Mouse (Mus musculus) lung, postnatal 25 days (tissue): ENCODE measurements at regions not wholly inside any gene's neighbourhood (a gene's known extent, or its start where the extent isn't known, plus 50 kb on each side); places are given as distances from the start of the nearest gene placed in this dataset.
"Not testable (repeated sequence)": the region's sequence is repeated elsewhere in the genome, so short reads cannot be mapped to it uniquely, and the experiment has no call there.

Experiments used
- DNase-seq: peaks from one replicate; pipeline ENCODE4 v3.0.0; 2022; ENCODE audit warnings: low spot score

GRCm38 (mm10) chr3:37835135-37835534 is 110.8 kb upstream of the Gm5148 start:
- no peak for DNase-seq

GRCm38 (mm10) chr3:37834626-37835025 is 110.3 kb upstream of the Gm5148 start:
- DNase-seq: no peak

GRCm38 (mm10) chr3:37833387-37833786 is 109.1 kb upstream of the Gm5148 start:
- DNase-seq: no peak

- DNase-seq: no peak
These were observed 103.3 kb upstream of the Gm5148 start for GRCm38 (mm10) chr3:37827546-37827945.

- no peak for DNase-seq
These were observed 101.3 kb upstream of the Gm5148 start for GRCm38 (mm10) chr3:37825602-37826001.

- DNase-seq: no peak
These were observed 100.4 kb upstream of the Gm5148 start for GRCm38 (mm10) chr3:37824681-37825080.

GRCm38 (mm10) chr3:37819503-37819902 is 95.2 kb upstream of the Gm5148 start:
- DNase-seq: no peak

- no peak for DNase-seq
These were observed 93.1 kb upstream of the Gm5148 start for GRCm38 (mm10) chr3:37817434-37817805.

GRCm38 (mm10) chr3:37816781-37817433 is 92.6 kb upstream of the Gm5148 start:
- no peak for DNase-seq

GRCm38 (mm10) chr3:37815771-37816170 is 91.5 kb upstream of the Gm5148 start:
- DNase-seq: no peak

GRCm38 (mm10) chr3:37812936-37813335 is 88.6 kb upstream of the Gm5148 start:
- no peak for DNase-seq

GRCm38 (mm10) chr3:37811429-37811828 is 87.1 kb upstream of the Gm5148 start:
- no peak for DNase-seq

- DNase-seq: no peak
These were observed 86.5 kb upstream of the Gm5148 start for GRCm38 (mm10) chr3:37810763-37811162.

- DNase-seq: no peak
These were observed 81.5 kb upstream of the Gm5148 start for GRCm38 (mm10) chr3:37805805-37806148.

GRCm38 (mm10) chr3:37804941-37805804 is 80.9 kb upstream of the Gm5148 start:
- DNase-seq: no peak

- DNase-seq: no peak
These were observed 80.0 kb upstream of the Gm5148 start for GRCm38 (mm10) chr3:37804261-37804660.

- not testable (repeated sequence) for DNase-seq
These were observed 79.5 kb upstream of the Gm5148 start for GRCm38 (mm10) chr3:37803781-37804180.

GRCm38 (mm10) chr3:37801551-37801950 is 77.3 kb upstream of the Gm5148 start:
- DNase-seq: no peak

GRCm38 (mm10) chr3:37799809-37800208 is 75.5 kb upstream of the Gm5148 start:
- no peak for DNase-seq

GRCm38 (mm10) chr3:37789711-37790110 is 65.4 kb upstream of the Gm5148 start:
- no peak for DNase-seq

- no peak for DNase-seq
These were observed 64.9 kb upstream of the Gm5148 start for GRCm38 (mm10) chr3:37789143-37789697.

GRCm38 (mm10) chr3:37788366-37788765 is 64.1 kb upstream of the Gm5148 start:
- DNase-seq: no peak

- peak; percentile 68 for DNase-seq
These were observed 62.5 kb upstream of the Gm5148 start for GRCm38 (mm10) chr3:37786792-37787191.
